Mouse (Mus musculus) cerebellum, adult 2 months (tissue): Measurements from ENCODE around the gene Pnpla2. TPM values are rescaled to one million over a fixed set of nuclear protein-coding genes. Genes with fewer than 3 reads are reported as not detected.

Source experiments
- DNase-seq, 2 experiments: peaks; one replicate each; pipeline ENCODE4 v3.0.0; 2021
- H3K27ac ChIP-seq: fragments of 200-500 bp; 2 replicates; pipeline ENCODE4 v1.5.1; 2012; ENCODE audit warnings: low read length, control low read depth, inconsistent platforms; ENCODE audit not compliant: insufficient read depth
- H3K27me3 ChIP-seq: fragments of 200-500 bp; 2 replicates; pipeline ENCODE4 v1.6.1; 2012; ENCODE audit warnings: inconsistent platforms, mild to moderate bottlenecking, low read length, moderate library complexity; ENCODE audit not compliant: control insufficient read depth, insufficient read depth
- H3K4me1 ChIP-seq: fragments of 200-500 bp; 2 replicates; pipeline ENCODE4 v1.6.1; 2011; ENCODE audit warnings: low read length; ENCODE audit not compliant: control insufficient read depth, insufficient read depth
- H3K4me3 ChIP-seq: fragments of 200-500 bp; replicated peaks from 2 replicates; pipeline ENCODE3; 2011; ENCODE audit warnings: mild to moderate bottlenecking, low read depth, low read length, control low read depth; ENCODE audit not compliant: insufficient read depth
- CTCF ChIP-seq: fragments of 200-500 bp; IDR thresholded peaks from 2 replicates; pipeline ENCODE4 v1.5.1; 2011; ENCODE audit warnings: low read depth, mild to moderate bottlenecking, control low read depth, low read length, moderate library complexity, borderline replicate concordance; ENCODE audit not compliant: insufficient read depth
- POLR2A ChIP-seq: fragments of 200-500 bp; IDR thresholded peaks from 2 replicates; pipeline ENCODE4 v1.6.1; 2011; ENCODE audit warnings: low read length, control low read depth, borderline replicate concordance; ENCODE audit not compliant: insufficient read depth
- WGBS: fragments of 180-500 bp; shearing (Covaris S2); methylation state at CpG from one replicate; pipeline ENCODE4 v1.1.7; 2018; 5-methylcytosine and 5-hydroxymethylcytosine counted together
- polyA plus RNA-seq: library from polyadenylated mRNA; depleted of rRNA; stranded (reverse); fragments of >200 nt; gene quantifications from 2 replicates; pipeline ENCODE4 v1.2.3, GENCODE M21; 2012

Gene Pnpla2
- polyA plus RNA-seq, 1 experiment, result 46.8 TPM

DNA sequence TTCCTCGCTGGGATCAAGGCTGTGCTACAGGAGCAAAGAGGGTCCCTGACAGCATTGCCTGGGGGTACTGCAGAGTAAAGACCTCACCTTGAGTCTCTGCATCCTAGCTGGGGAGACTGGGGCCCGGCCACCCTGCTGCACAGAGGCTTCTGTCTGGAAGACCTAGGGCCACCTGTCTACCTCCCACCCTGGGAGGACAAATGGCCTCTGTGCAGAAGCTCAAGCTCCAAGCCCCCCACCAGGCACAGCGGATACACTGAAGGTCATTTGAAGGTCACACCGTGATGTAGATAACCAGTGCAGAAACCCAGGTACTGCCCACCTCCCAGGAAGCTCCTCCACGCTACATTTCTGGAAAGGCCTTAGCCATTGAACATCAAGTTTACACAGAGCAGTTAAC lies 26.3 kb upstream of the Pnpla2 start:
- Histone ChIP-seq H3K4me3 (peak overlapping the region; percentile 78), H3K4me1 (peaks cover 31% of the 10 kb centered on the region), H3K27me3 (no peaks in the 10 kb centered on the region), H3K27ac (peak overlapping the region; percentile 95)
- WGBS, result 10% methylated on average over 5 of the region's 5 CpGs
- peak in 1 of 2 experiments; percentile 50 for DNase-seq
- no peak for TF ChIP-seq CTCF
- no peak for TF ChIP-seq POLR2A

GRCm38 (mm10) chr7:141429310-141429709 lies 25.7 kb upstream of the Pnpla2 start, which contains the start of gene Cend1:
Cend1 (minus strand) TSS chr7:141429491.
- Histone ChIP-seq H3K4me1 (peaks cover 31% of the 10 kb centered on the region), H3K4me3 (peak within 1 kb of the TSS; percentile 78), H3K27me3 (no peaks in the 10 kb centered on the region), H3K27ac (peak within 1 kb of the TSS; percentile 95)
- 2% methylated on average over 19 of the region's 19 CpGs for WGBS
- TF ChIP-seq CTCF (no peak), POLR2A (peak; percentile 87)
- DNase-seq, result peak; percentile 93 to 96

DNA sequence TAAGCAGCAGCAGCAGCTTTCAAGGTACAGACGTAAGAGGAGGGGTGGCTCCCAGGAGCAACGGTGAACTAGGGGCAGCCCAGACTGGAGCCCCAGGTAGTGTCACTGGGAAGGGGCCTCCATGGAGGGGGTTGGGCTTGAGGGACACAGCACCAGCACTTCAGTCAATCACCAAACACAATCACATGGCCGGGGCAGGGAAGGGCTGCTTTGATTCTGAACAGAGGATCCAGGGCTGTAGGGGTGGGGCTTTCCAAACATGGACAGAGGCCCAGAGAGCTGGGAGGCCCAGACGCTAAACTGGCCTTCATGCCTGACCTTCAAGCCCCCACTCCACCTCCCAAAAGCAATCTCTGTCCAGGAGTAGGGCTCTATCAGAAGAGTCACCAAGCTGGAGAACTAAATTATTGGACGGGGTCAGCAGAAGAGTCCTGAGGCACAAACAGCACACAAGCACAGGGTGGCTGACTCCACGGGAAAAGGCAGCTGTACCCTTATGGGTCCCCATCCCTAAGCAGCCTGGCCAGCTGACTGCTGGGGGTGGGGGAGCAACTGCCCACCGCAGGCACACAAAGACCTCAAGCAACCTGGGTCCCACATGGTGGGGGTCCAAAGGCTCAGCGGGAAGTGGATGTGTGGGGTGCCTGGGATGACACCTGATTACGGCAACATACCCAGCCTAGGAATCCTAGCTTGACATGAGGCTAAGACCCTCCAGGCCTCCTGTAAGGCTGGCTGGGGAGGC lies 25.0 kb upstream of the Pnpla2 start:
- whole genome bisulfite sequencing, result 53% methylated on average over 9 of the region's 9 CpGs
- H3K4me3 ChIP-seq, result no peak overlapping the region
- no peaks in the 10 kb centered on the region for H3K27me3 ChIP-seq
- peak; percentile 44 to 46 for DNase-seq
- TF ChIP-seq CTCF (no peak), POLR2A (peak; percentile 1; the same call in 1 of the 2 replicates)
- peaks cover 31% of the 10 kb centered on the region for H3K4me1 ChIP-seq
- no peak overlapping the region for H3K27ac ChIP-seq

- DNase-seq, result peak; percentile 38 to 40
- H3K27me3 ChIP-seq, result no peaks in the 10 kb centered on the region
- peak overlapping the region; percentile 85 for H3K27ac ChIP-seq
- TF ChIP-seq POLR2A (peak; percentile 4; the same call in 1 of the 2 replicates), CTCF (no peak)
- H3K4me3 ChIP-seq, result no peak overlapping the region
- WGBS, result 83% methylated on average over 9 of the region's 9 CpGs
- peaks cover 33% of the 10 kb centered on the region for H3K4me1 ChIP-seq
Measured at GRCm38 (mm10) chr7:141430585-141431240, 24.3 kb upstream of the Pnpla2 start.

DNA sequence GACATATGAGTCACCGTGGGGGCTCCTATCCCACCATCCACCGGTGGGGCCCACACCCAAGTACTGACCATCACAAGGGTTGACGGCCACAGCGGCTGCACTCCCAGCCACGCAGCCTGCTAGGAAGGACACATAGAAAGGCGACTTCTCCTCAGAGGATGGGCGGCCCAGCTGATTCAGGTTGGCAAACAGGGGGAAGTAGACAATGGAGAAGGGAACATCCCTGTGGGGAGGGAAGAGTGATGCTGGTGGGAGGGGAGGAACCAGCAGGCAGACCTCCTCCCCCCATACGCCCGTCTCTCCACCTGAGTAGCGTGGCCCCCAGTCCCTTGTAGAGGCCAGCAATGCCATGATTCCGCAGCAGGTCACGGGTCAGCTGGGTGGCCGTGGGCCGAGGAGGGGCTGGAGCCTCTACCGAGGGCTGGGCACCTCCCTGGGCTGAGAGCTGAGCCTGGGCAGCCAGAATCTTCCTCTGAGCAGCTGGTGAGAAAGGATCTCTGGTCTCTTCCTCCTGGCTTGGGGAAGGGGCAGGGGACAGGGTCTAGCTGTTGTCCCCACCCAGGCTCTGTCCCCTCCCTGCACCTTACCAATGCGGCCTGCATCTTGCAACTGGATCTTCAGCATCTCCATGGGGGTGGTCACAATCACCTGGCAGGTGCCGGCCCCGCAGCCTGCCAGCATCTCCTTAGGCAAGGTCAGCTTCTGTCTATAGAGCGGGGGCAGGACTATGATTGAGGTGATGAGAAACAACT lies 23.4 kb upstream of the Pnpla2 start:
- peak overlapping the region; percentile 84 for H3K4me3 ChIP-seq
- TF ChIP-seq POLR2A (no peak), CTCF (no peak)
- peaks cover 37% of the 10 kb centered on the region for H3K4me1 ChIP-seq
- peak in 1 of 2 experiments; percentile 46 for DNase-seq
- peak overlapping the region; percentile 85 for H3K27ac ChIP-seq
- 43% methylated on average over 19 of the region's 19 CpGs for WGBS
- no peaks in the 10 kb centered on the region for H3K27me3 ChIP-seq

GRCm38 (mm10) chr7:141432186-141432611 lies 22.8 kb upstream of the Pnpla2 start:
- 4% methylated on average over 8 of the region's 8 CpGs for WGBS
- Histone ChIP-seq H3K27ac (peak overlapping the region; percentile 85), H3K27me3 (no peaks in the 10 kb centered on the region), H3K4me3 (peak overlapping the region; percentile 84), H3K4me1 (peaks cover 37% of the 10 kb centered on the region)
- DNase-seq, result peak; percentile 70 to 74
- TF ChIP-seq CTCF, result no peak
- no peak for TF ChIP-seq POLR2A

GRCm38 (mm10) chr7:141432741-141433516 lies 22.1 kb upstream of the Pnpla2 start:
- peaks cover 35% of the 10 kb centered on the region for H3K4me1 ChIP-seq
- peak overlapping the region; percentile 84 for H3K4me3 ChIP-seq
- 7% methylated on average over 6 of the region's 6 CpGs for WGBS
- no peaks in the 10 kb centered on the region for H3K27me3 ChIP-seq
- peak; percentile 17; the same call in 1 of the 2 replicates for TF ChIP-seq CTCF
- peak; percentile 63; the same call in 1 of the 2 replicates for TF ChIP-seq POLR2A
- peak overlapping the region; percentile 98 for H3K27ac ChIP-seq
- DNase-seq, result peak; percentile 94 to 98
